In the genomic region with DNA sequence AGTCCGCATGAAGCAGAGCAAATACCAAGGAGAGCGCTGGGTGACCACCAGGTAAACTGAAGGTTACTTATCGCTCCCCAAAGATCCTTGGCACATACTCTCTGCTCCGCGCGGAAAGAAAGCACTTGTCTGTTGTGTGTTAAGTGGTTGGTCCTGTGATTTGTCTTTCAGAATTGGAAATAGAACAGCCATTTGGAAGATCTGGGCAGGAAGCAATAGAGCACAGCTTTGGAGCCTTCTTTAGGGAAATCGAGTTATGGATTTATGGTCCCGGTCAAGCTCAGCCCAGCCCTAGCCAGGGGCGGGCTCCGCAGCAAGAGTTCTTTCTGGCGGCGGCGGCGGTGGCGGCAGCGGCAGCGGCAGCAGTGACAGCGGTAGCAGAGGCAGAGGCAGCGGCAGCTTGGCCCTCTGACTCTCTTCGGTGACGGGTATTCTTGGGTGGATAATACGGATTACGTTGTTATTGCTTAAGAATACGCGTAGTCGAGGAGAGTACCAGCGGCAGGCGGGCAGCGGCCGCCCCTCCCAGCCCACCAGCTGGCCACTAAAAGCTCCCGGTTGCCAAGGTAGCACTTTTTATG, we compare ENCODE assay signal across 8 mouse cellular contexts.
A peak's percentile ranks its signal among the peaks of the same experiment; 100 is the strongest.
DNase-seq lines count a peak whose midpoint lies in the region; ATAC-seq lines count a peak whose summit lies in the region.

No protein-coding gene starts in this region.

- H3K4me1 ChIP-seq in megakaryocyte, embryonic 14.5 days = peaks cover 16% of the 10 kb centered on the region
- peaks cover 5% of the 10 kb centered on the region; the same call in 1 of the 2 replicates for H3K4me1 ChIP-seq in hindbrain, embryonic 14.5 days (replicated peaks; ENCODE audit: control insufficient read depth, insufficient read depth, low read length)
- peaks cover 17% of the 10 kb centered on the region for H3K4me1 ChIP-seq in stomach, embryonic 16.5 days (ENCODE audit: control insufficient read depth, insufficient read depth, low read length)

- WGBS in hindbrain, embryonic 14.5 days = under 1% methylated on average over 31 of the region's 31 CpGs
- 2% methylated on average over 31 of the region's 31 CpGs for whole genome bisulfite sequencing in stomach, embryonic 16.5 days

- H3K27me3 ChIP-seq in megakaryocyte, embryonic 14.5 days (replicated peaks) = peaks cover 40% of the 10 kb centered on the region
- H3K27me3 ChIP-seq in hindbrain, embryonic 14.5 days (ENCODE audit: control insufficient read depth, insufficient read depth, low read length) = peaks cover 7% of the 10 kb centered on the region; the same call in 1 of the 2 replicates
- peaks cover 35% of the 10 kb centered on the region for H3K27me3 ChIP-seq in stomach, embryonic 16.5 days (ENCODE audit: control insufficient read depth, insufficient read depth, low read length)

- H3K9me3 ChIP-seq in megakaryocyte, embryonic 14.5 days = peaks cover 12% of the 10 kb centered on the region; the same call in 1 of the 2 replicates
- H3K9me3 ChIP-seq in hindbrain, embryonic 14.5 days (ENCODE audit: control insufficient read depth, low read length) = no peaks in the 10 kb centered on the region
- H3K9me3 ChIP-seq in stomach, embryonic 16.5 days (replicated peaks; ENCODE audit: control insufficient read depth, low read length) = no peaks in the 10 kb centered on the region

- H3K4me3 ChIP-seq in megakaryocyte, embryonic 14.5 days (replicated peaks) = peak overlapping the region; percentile 72
- peak overlapping the region; percentile 41 for H3K4me3 ChIP-seq in hindbrain, embryonic 14.5 days (replicated peaks; ENCODE audit: low read length)
- peak overlapping the region; percentile 50 for H3K4me3 ChIP-seq in stomach, embryonic 16.5 days (replicated peaks; ENCODE audit: low read length)

- DNase-seq in cerebellum, adult 18-20 months = peak; percentile 7 to 44
- DNase-seq in hindbrain, embryonic 14.5 days (ENCODE audit: low spot score) = peak; percentile 55
- DNase-seq in gastrocnemius, adult 8-10 months (ENCODE audit: low spot score in 2 of 2) = no peak

- ATAC-seq in cerebellum, adult (ENCODE audit: insufficient number of reproducible peaks, low FRiP score, low TSS enrichment) = no peak
- no peak for ATAC-seq in megakaryocyte, adult 5-6 weeks (ENCODE audit: poor library complexity, severe bottlenecking)
- peak; percentile 15; the same call in 1 of the 2 replicates for ATAC-seq in hindbrain, embryonic 14.5 days (ENCODE audit: low FRiP score)
- ATAC-seq in megakaryocyte progenitor cell, adult 5-6 weeks (replicated peaks; ENCODE audit: poor library complexity) = 0 out of 2 replicates have a peak, but pooled peaks have one; percentile 23
- ATAC-seq in stomach, embryonic 16.5 days (ENCODE audit: insufficient read depth, low FRiP score) = no peak

- peak overlapping the region; percentile 87 for H3K27ac ChIP-seq in hindbrain, embryonic 14.5 days
- H3K27ac ChIP-seq in stomach, embryonic 16.5 days (ENCODE audit: low read length) = no peak overlapping the region

- peak overlapping the region; percentile 91 for H3K4me2 ChIP-seq in hindbrain, embryonic 14.5 days (replicated peaks)
- peak overlapping the region; percentile 77 for H3K4me2 ChIP-seq in stomach, embryonic 16.5 days (ENCODE audit: low read depth, low read length)

- no peaks in the 10 kb centered on the region for H3K36me3 ChIP-seq in megakaryocyte, embryonic 14.5 days (replicated peaks; ENCODE audit: low read length)
- no peaks in the 10 kb centered on the region for H3K36me3 ChIP-seq in hindbrain, embryonic 14.5 days (replicated peaks; ENCODE audit: control insufficient read depth, insufficient read depth)
- no peaks in the 10 kb centered on the region for H3K36me3 ChIP-seq in stomach, embryonic 16.5 days (ENCODE audit: control insufficient read depth, insufficient read depth, low read length)

- H3K9ac ChIP-seq in hindbrain, embryonic 14.5 days = peak overlapping the region; percentile 72
- H3K9ac ChIP-seq in stomach, embryonic 16.5 days (ENCODE audit: low read length) = no peak overlapping the region

Comparison
In these comparisons a context has a peak if more than half of its experiments do, and no peak if none do; other contexts are left out.
1. DNase-seq: peak in cerebellum, adult 18-20 months (2 of 2) and hindbrain, embryonic 14.5 days (single experiment); none in gastrocnemius, adult 8-10 months (0 of 2).
2. ATAC-seq: peak in hindbrain, embryonic 14.5 days (single experiment) and megakaryocyte progenitor cell, adult 5-6 weeks (single experiment); none in cerebellum, adult (single experiment), megakaryocyte, adult 5-6 weeks (single experiment) and stomach, embryonic 16.5 days (single experiment).
3. Peak in every context shown above with its lines, with median percentiles within 50 percentile points of each other: H3K4me3 ChIP-seq.